Mouse (Mus musculus) kidney, postnatal 36 days (tissue): ENCODE data around the gene Gtf2e1.

Source experiments
- DNase-seq, 2 experiments: peaks; one replicate each; pipeline ENCODE4 v3.0.0; 2021 to 2022; ENCODE audit warnings: mixed read lengths in 2 of 2

The Gtf2e1 gene

GRCm38 (mm10) chr16:37539611-37540580 is at the start of gene Gtf2e1, which contains the start of gene Rabl3:
TSS of gene Gtf2e1 (minus strand) at chr16:37539789.
TSS of gene Rabl3 (plus strand) at chr16:37539885.
- peak; percentile 97 to 99 for DNase-seq

GRCm38 (mm10) chr16:37585129-37585563 is 45.6 kb upstream of the Gtf2e1 start:
- DNase-seq = no peak

GRCm38 (mm10) chr16:37584218-37585035 is 44.8 kb upstream of the Gtf2e1 start:
- DNase-seq = peak; percentile 84 to 88

GRCm38 (mm10) chr16:37583801-37584200 is 44.2 kb upstream of the Gtf2e1 start:
- peak; percentile 26 to 27 for DNase-seq

- DNase-seq = peak; percentile 71 to 85
These were observed 43.7 kb upstream of the Gtf2e1 start for GRCm38 (mm10) chr16:37583306-37583705.

GRCm38 (mm10) chr16:37581901-37582300 is 42.3 kb upstream of the Gtf2e1 start:
- peak; percentile 22 to 31 for DNase-seq

- peak in 1 of 2 experiments; percentile 20 for DNase-seq
These were observed 41.1 kb upstream of the Gtf2e1 start for GRCm38 (mm10) chr16:37580651-37581050.

- DNase-seq = peak; percentile 63 to 79
These were observed 40.4 kb upstream of the Gtf2e1 start, which contains the start of gene Hgd for GRCm38 (mm10) chr16:37579994-37580393. TSS of gene Hgd (plus strand) at chr16:37580153.

- DNase-seq = peak; percentile 50 to 56
These were observed 40.0 kb upstream of the Gtf2e1 start for GRCm38 (mm10) chr16:37579591-37579990.

GRCm38 (mm10) chr16:37575325-37575724 is 35.7 kb upstream of the Gtf2e1 start:
- DNase-seq = no peak

- DNase-seq = no peak
These were observed 33.5 kb upstream of the Gtf2e1 start for GRCm38 (mm10) chr16:37573061-37573460.

- no peak for DNase-seq
These were observed 32.6 kb upstream of the Gtf2e1 start for GRCm38 (mm10) chr16:37572117-37572754.

- DNase-seq = no peak
These were observed 32.0 kb upstream of the Gtf2e1 start for GRCm38 (mm10) chr16:37571554-37571953.

GRCm38 (mm10) chr16:37567113-37568050 is 27.8 kb upstream of the Gtf2e1 start:
- no peak for DNase-seq

GRCm38 (mm10) chr16:37566107-37566506 is 26.5 kb upstream of the Gtf2e1 start:
- no peak for DNase-seq

- no peak for DNase-seq
These were observed 25.5 kb upstream of the Gtf2e1 start for GRCm38 (mm10) chr16:37565117-37565516.

GRCm38 (mm10) chr16:37562961-37563360 is 23.4 kb upstream of the Gtf2e1 start:
- no peak for DNase-seq

- DNase-seq = no peak
These were observed 22.8 kb upstream of the Gtf2e1 start for GRCm38 (mm10) chr16:37562414-37562813.

GRCm38 (mm10) chr16:37552824-37553223 is 13.2 kb upstream of the Gtf2e1 start:
- no peak for DNase-seq

GRCm38 (mm10) chr16:37550981-37551380 is 11.4 kb upstream of the Gtf2e1 start:
- no peak for DNase-seq

GRCm38 (mm10) chr16:37550266-37550665 is 10.7 kb upstream of the Gtf2e1 start:
- DNase-seq = no peak
